Mouse (Mus musculus) hindbrain, embryonic 14.5 days (tissue): ENCODE measurements around the gene Zfp982. TPM values are rescaled to one million over a fixed set of nuclear protein-coding genes. Genes with fewer than 3 reads are reported as not detected.
"Not testable (repeated sequence)": the region's sequence is repeated elsewhere in the genome, so short reads cannot be mapped to it uniquely, and the experiment has no call there.

ENCODE experiments used
- ATAC-seq: fragments of 200-750 bp; cut with Nextera tagmentation; 2 replicates; pipeline ENCODE4 v1.8.0; 2017; ENCODE audit warnings: moderate number of reproducible peaks, mild to moderate bottlenecking, moderate TSS enrichment, moderate library complexity; ENCODE audit not compliant: low FRiP score
- DNase-seq: peaks from one replicate; pipeline ENCODE4 v3.0.0-alpha.2; 2015; ENCODE audit warnings: low spot score
- H3K27ac ChIP-seq: fragments of 300-500 bp; sonication (generic); 2 replicates; pipeline ENCODE4 v1.5.1; 2014; ENCODE audit warnings: mild to moderate bottlenecking, moderate library complexity
- H3K27me3 ChIP-seq: fragments of 300-500 bp; sonication (generic); 2 replicates; pipeline ENCODE4 v1.6.1; 2014; ENCODE audit warnings: mild to moderate bottlenecking, low read length, mixed read lengths; ENCODE audit not compliant: control insufficient read depth, insufficient read depth
- H3K36me3 ChIP-seq: fragments of 300-500 bp; sonication (generic); replicated peaks from 2 replicates; pipeline ENCODE4 v1.6.1; 2014; ENCODE audit not compliant: control insufficient read depth, insufficient read depth
- H3K4me1 ChIP-seq: fragments of 300-500 bp; sonication (generic); replicated peaks from 2 replicates; pipeline ENCODE4 v1.6.1; 2014; ENCODE audit warnings: antibody characterized with exemption, low read length, mixed read lengths; ENCODE audit not compliant: control insufficient read depth, insufficient read depth
- H3K4me2 ChIP-seq: fragments of 300-500 bp; sonication (generic); replicated peaks from 2 replicates; pipeline ENCODE4 v1.6.1; 2014; ENCODE audit warnings: mild to moderate bottlenecking, moderate library complexity
- H3K4me3 ChIP-seq: fragments of 300-500 bp; sonication (generic); replicated peaks from 2 replicates; pipeline ENCODE4 v1.5.1; 2014; ENCODE audit warnings: mild to moderate bottlenecking, low read length
- H3K9ac ChIP-seq: fragments of 300-500 bp; sonication (generic); 2 replicates; pipeline ENCODE4 v1.6.1; 2014
- H3K9me3 ChIP-seq: fragments of 300-500 bp; sonication (generic); 2 replicates; pipeline ENCODE4 v1.6.1; 2016; ENCODE audit warnings: low read length; ENCODE audit not compliant: control insufficient read depth
- WGBS: fragments of 180-500 bp; shearing (Covaris S2); extraction: QIAGEN DNeasy Blood & Tissue Kit; methylation state at CpG from one replicate; pipeline ENCODE4 v1.1.7; 2014; 5-methylcytosine and 5-hydroxymethylcytosine counted together
- polyA plus RNA-seq: library from polyadenylated mRNA; unstranded; fragments of >200 nt; fragmentation: Nextera tagmentation; extraction: Ambion mirVana; gene quantifications from 2 replicates; pipeline ENCODE4 v1.2.1, GENCODE M21; 2014

The Zfp982 gene
- polyA plus RNA-seq = 7.2 and 7.7 TPM in 2 replicates

DNA sequence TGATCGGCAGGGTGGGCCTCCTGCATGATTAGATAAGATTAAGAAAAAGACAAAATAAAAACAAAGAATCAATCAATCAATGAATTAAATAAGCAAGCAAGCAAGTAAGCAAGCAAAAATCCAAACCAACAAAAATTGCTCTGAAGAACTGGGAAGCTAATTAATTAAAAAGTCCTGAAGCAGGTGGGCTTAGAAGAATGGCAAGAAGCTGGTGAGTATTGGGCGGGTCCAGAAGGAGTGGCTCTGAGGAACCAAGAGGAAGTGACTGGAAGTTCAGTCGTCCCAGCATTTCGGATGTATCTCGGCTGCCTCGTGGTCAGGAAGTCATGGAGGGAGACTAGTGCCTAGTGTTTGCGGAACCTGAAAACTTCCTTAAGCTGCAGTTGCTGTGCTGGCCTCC lies at the start of gene Zfp982:
TSS of gene Zfp982 (plus strand) at position 301 of the 400 bp plus-strand sequence.
- H3K36me3 ChIP-seq, ATAC-seq, H3K4me3 ChIP-seq, H3K4me2 ChIP-seq, DNase-seq, H3K27me3 ChIP-seq, H3K9ac ChIP-seq, H3K4me1 ChIP-seq, H3K27ac ChIP-seq: not testable (repeated sequence)
- 91% methylated on average over 7 of the region's 7 CpGs for WGBS
- peaks cover 80% of the 10 kb centered on the region for H3K9me3 ChIP-seq

DNA sequence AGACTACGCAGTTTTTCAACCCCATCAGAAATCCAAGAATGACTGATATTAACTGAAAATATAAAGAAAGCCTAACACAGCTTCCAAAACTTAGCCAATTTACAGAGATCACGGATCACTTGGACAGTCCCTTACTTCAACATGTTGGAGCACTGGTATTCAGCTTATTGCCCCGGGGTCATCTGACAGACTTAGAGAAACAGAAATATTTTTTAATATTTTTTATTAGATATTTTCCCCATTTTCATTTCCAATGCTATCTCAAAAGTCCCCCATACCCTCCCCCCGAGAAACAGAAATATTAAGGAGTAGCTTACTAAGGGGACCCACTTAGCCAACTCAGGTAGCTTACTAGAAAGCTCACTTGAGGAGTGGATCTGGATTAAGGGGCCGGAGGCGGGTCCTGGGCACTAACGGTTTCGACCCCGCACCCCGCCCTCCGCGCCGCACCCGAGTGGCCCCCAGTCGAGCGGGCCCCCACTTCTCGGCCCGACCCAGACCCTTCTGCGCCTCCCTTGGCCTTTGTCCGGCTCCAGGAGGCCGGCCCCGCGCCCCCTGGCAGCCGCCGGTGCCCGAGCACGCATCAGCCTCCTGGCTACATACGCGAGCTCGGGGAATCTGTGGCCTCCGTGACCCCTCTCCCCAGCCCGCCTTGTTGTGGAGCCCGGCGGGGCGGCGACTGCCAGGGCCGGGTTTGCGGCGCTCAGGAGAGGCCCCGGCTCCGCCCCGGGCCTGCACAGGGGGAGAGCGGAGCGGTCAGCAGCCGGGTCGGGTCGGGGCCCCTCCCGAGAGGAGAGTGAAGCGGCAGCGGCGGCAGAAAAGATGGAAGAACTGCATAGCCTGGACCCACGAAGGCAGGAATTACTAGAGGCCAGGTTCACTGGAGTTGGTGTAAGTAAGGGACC lies 49.3 kb upstream of the Zfp982 start:
- Histone ChIP-seq H3K4me3 (peak overlapping the region; percentile 52), H3K27ac (peak overlapping the region; percentile 56), H3K9me3 (peaks cover 15% of the 10 kb centered on the region; the same call in 1 of the 2 replicates), H3K9ac (peak overlapping the region; percentile 81), H3K4me2 (peak overlapping the region; percentile 78)
- WGBS = 8% methylated on average over 52 of the region's 52 CpGs
- H3K4me1 ChIP-seq, H3K36me3 ChIP-seq, H3K27me3 ChIP-seq: not testable (repeated sequence)
- DNase-seq = peak; percentile 43
- peak; percentile 97 for ATAC-seq

DNA sequence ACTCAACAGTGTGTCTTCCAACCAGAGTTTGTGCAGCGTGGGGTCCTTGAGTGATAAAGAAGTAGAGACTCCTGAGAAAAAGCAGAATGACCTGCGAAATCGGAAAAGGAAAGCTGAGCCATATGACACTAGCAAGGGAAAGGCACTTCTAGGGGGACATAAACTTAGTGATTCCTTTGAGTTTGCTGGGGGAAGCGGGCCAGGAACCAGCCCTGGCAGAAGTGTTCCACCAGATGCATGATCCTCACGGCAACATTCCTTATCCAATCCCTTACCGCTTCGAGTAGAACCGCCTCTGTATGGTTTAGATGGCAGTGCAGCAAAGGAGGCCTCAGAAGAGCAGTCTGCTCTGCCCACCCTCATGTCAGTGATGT lies 48.7 kb upstream of the Zfp982 start:
- ATAC-seq, H3K4me1 ChIP-seq, H3K27me3 ChIP-seq, H3K36me3 ChIP-seq, H3K27ac ChIP-seq: not testable (repeated sequence)
- peaks cover 14% of the 10 kb centered on the region; the same call in 1 of the 2 replicates for H3K9me3 ChIP-seq
- 36% methylated on average over 8 of the region's 8 CpGs for WGBS
- H3K4me2 ChIP-seq = peak overlapping the region; percentile 78
- peak overlapping the region; percentile 81 for H3K9ac ChIP-seq
- DNase-seq = peak; percentile 22
- peak overlapping the region; percentile 52 for H3K4me3 ChIP-seq

DNA sequence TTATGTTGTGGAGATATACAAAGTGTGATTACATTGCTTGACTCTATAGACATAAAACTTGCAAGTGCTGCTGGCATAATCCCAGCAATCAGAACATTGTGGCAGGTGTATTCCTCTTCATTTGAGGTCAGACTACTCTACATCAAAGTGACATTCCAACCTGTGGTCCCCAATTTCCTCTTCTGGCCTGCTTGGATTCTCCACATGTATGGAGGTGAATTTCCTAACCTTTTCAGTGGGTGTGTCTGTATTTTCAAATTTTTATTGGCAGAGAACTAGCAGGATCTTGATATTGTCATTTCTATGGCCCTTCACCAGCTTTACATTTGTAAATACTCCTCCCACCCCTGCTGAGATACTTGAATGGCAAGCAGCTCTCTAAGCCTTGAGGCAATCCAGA lies 46.8 kb upstream of the Zfp982 start:
- not testable (repeated sequence) for H3K4me2 ChIP-seq, H3K36me3 ChIP-seq, H3K4me1 ChIP-seq, H3K27me3 ChIP-seq, H3K9ac ChIP-seq, H3K4me3 ChIP-seq, H3K27ac ChIP-seq, ATAC-seq
- peak; percentile 13 for DNase-seq
- H3K9me3 ChIP-seq = peaks cover 25% of the 10 kb centered on the region

DNA sequence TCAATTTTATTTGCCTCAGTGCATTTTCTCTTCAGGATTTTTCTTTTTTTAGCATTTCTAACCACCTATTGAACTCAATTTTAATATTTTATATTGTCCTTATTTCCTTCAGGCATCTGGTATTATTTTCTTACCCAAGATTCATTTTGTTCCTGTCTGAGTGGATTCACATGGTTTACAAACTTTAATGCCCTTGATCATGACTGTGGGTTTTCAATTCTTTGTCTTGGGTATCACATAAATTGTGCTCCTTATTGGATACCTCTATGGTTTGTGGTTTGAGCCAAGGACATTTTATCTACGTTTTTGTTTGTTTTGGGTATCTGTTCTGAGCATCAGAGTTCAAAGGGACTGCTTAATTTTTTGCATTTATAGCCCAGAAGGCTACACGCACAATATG lies 43.9 kb upstream of the Zfp982 start:
- WGBS = 81% methylated on average over 2 of the region's 2 CpGs
- DNase-seq = peak; percentile 21
- Histone ChIP-seq H3K9me3 (peaks cover 33% of the 10 kb centered on the region), H3K27ac (no peak overlapping the region), H3K4me3 (no peak overlapping the region), H3K9ac (no peak overlapping the region), H3K4me2 (no peak overlapping the region), H3K4me1 (no peaks in the 10 kb centered on the region), H3K36me3 (no peaks in the 10 kb centered on the region), H3K27me3 (no peaks in the 10 kb centered on the region)
- ATAC-seq = no peak

DNA sequence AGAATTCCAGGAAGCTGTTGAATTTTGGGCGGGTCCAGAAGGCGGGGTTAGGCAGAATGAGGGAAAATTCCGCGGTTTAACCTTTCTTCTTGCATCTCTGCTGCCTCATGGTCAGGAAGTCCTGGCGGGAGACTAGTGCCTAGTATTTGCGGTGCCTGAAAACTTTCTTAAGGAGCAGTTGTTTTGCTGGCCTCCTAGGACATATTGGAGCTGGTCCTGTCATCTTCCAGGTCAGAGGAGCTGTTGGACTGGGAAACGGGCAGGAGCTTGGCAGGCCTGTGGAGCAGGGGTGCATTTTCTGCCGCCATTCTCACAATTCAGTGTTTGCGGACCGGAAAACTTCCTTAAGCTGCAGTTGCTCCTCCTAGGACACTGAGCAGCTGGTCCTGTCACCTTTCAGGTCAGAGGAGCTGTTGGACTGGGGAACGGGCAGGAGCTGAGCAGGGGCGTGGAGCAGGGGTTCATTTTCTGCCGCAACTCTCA lies 43.1 kb upstream of the Zfp982 start:
- H3K9me3 ChIP-seq = peaks cover 33% of the 10 kb centered on the region
- H3K27ac ChIP-seq = no peak overlapping the region
- ATAC-seq = no peak
- H3K4me2 ChIP-seq = peak overlapping the region; percentile 28; the same call in 1 of the 2 replicates
- no peaks in the 10 kb centered on the region for H3K36me3 ChIP-seq
- peak; percentile 21 for DNase-seq
- no peaks in the 10 kb centered on the region for H3K27me3 ChIP-seq
- no peaks in the 10 kb centered on the region for H3K4me1 ChIP-seq
- H3K9ac ChIP-seq = no peak overlapping the region
- WGBS = 45% methylated on average over 13 of the region's 13 CpGs
- no peak overlapping the region for H3K4me3 ChIP-seq

DNA sequence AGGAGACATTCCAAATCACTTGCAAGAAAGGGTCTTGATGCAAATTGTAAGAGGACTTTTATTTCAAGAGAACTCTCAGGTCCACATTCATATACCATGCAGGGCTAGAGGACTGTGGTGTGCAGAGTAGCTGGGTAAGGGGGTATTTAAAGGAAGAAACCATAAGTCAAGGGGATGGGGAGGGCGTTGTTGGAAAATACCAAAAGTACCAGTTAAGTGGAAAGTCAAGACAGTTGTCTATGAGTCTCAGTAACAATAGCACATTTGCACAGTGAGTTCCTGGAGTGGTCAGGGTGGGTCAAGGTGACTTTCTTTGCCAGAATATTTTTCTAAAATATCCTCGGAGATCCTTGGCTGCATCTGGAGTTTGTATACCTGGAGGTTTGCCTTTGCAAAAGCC lies 42.2 kb upstream of the Zfp982 start:
- H3K27ac ChIP-seq, H3K4me2 ChIP-seq, H3K4me3 ChIP-seq, H3K27me3 ChIP-seq, ATAC-seq, H3K36me3 ChIP-seq, H3K9ac ChIP-seq, H3K4me1 ChIP-seq: not testable (repeated sequence)
- peaks cover 32% of the 10 kb centered on the region for H3K9me3 ChIP-seq
- WGBS = 85% methylated on average over 2 of the region's 2 CpGs
- peak; percentile 22 for DNase-seq

DNA sequence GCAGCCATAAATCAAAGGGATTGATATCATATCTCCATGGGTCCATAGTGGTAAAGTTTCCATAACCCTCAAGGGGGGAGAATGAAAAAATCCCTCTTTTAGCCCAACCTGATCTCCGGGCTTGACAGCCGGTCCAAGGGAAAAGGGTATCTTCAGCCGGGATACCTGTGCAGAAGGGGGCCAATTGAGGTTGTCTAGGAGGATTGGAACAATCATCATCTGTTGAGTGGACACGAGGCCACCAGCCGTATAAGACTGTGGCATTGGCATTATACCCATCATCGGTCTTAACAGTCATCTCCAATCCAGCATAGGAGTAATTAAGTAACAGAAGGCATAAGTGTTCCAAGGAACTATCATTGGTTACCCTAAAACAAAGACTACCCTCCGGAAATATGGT lies 25.0 kb upstream of the Zfp982 start:
- peaks cover 62% of the 10 kb centered on the region for H3K9me3 ChIP-seq
- not testable (repeated sequence) for H3K36me3 ChIP-seq, ATAC-seq, DNase-seq, H3K27ac ChIP-seq, H3K9ac ChIP-seq, H3K4me2 ChIP-seq, H3K4me3 ChIP-seq, H3K4me1 ChIP-seq, H3K27me3 ChIP-seq
- 90% methylated on average over 7 of the region's 7 CpGs for WGBS

DNA sequence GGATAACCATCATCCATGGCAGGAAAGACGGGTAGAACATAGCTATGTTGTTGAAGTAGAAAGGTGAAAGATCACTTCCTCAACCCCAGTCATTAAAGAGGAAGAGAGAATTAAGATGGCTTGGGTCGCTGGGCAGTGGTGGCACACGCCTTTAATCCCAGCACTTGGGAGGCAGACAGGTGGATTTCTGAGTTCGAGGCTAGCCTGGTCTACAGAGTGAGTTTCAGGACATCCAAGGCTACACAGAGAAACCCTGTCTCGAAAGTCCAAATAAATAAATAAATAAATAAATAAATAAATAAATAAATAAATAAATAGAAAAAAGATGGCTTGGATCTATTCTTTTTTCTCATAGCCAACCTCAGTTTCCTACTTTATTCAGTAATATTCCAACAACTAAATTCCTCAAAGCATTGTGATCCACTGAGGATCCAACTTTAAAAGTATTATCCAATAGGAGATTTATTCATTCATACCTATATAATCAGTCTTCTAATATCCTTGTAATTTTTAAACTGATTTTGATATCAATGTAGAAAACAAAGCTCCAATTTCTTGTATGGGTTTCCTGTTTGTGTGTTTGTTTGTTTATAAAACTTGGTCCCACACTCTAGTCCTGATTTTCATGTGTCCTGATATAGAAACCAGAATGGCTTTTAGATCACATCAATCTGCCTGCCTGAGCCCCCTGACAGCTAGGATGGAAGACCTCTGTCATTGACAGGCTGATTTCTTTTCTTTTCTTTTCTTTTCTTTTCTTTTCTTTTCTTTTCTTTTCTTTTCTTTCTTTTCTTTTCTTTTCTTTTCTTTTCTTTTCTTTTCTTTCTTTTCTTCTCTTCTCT lies 6.8 kb downstream of the Zfp982 start:
- not testable (repeated sequence) for H3K4me3 ChIP-seq, H3K9ac ChIP-seq, DNase-seq, ATAC-seq, H3K4me1 ChIP-seq, H3K27me3 ChIP-seq, H3K36me3 ChIP-seq, H3K27ac ChIP-seq, H3K4me2 ChIP-seq
- WGBS = 92% methylated on average over 5 of the region's 5 CpGs
- H3K9me3 ChIP-seq = peaks cover 46% of the 10 kb centered on the region
